Mouse (Mus musculus): ENCODE results near the gene Rbfox1.
A peak's percentile ranks its signal among the peaks of the same experiment; 100 is the strongest.

The Rbfox1 gene

DNA sequence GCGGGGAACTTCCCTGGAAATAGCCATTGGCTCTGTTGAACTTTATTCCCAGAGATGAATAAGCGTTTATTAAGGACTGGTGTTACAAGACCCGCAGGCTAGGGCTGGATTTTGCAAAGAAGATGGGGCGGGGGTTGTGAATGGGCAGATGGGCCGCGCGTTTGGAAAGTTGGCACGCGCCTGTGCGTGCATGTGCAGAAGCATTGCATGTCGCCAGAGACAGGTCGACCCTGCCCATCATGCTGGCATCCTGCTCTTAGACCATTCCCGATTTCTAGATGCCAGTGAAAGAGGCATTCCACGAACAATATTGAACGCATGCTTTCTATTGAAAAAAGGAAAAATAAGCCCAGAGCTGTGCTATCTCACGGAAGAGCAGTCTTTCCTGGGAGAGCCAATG is 464.2 kb downstream of the Rbfox1 start:
- peak; percentile 20 for DNase-seq (ENCODE audit: low read depth, low spot score)

DNA sequence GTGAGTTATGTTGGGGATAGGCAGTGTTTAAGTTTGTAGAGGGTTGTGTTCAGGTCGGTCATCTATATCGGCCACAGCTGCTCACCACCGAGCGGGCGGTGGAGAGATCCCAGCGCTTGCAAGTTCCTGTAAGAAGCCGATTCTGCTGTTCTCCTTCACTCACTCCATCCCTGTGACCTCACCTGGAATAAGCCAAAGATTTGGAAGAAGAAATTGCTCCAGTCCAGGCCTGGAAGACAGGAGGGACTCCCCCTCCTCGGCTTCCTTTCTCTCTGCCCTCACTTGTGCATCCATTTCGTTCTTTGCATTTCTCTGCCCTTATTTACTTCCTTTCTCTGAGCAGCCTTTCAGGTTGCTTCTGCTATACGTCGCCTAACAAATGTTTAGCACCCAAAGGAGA is 465.1 kb downstream of the Rbfox1 start:
- DNase-seq (ENCODE audit: low read depth, low spot score) = no peak

DNA sequence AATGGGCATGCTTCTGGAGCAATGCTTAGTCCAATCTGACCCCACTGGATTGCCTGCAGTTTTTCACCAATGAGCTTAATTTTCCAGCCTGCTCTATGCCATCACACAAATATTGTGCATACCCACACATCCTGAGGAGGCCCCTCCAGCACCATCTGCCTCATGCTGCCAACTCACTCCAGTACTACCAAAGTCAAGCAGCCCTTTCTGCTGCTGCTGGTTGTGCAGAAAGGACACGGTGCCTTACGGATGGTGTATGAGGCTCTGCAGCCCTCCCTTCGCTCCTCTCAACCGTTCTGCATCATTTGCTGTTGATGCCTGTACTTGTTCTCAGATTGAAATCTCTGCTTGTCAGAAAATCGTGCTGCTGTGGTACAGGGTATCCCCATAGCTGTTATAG is 468.0 kb downstream of the Rbfox1 start:
- DNase-seq (ENCODE audit: low read depth, low spot score) = no peak

DNA sequence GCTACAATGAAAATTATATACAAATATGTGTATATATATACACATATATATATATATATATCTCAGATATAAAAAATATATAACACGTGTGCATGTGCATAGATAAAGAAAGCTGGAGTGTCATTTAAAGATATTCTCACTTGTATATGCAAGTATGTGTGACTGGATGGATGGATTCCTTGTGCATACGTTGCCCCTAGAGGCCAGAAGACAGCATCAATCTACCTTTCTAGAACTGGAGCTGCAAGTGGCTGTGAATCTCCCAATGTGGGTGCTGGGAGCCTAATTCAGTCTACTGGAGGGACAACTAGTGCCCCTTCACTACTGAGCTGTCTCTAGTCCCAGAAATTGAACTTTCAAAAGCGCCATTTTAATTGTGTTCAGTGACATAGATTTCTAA is 471.8 kb downstream of the Rbfox1 start:
- DNase-seq (ENCODE audit: low read depth, low spot score) = no peak

DNA sequence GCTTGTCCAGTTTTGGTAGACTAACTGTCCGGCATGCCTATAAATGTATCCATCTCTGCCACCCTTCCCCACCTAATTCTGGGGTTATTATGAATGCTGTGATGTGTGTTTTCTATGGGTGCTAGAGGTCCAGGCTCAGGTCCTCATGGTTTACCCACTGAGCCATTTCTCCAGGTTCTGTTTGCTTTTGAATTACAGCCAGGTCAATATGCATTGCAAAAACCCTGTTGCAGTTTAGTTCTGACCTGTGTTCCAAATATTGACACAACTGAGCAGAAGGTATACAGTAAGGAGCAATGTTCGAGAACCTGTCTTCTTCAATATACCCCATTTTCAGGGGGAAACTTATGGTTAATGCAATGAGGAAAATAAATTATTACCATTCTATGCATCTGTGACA is 480.6 kb downstream of the Rbfox1 start:
- no peak for DNase-seq (ENCODE audit: low read depth, low spot score)

DNA sequence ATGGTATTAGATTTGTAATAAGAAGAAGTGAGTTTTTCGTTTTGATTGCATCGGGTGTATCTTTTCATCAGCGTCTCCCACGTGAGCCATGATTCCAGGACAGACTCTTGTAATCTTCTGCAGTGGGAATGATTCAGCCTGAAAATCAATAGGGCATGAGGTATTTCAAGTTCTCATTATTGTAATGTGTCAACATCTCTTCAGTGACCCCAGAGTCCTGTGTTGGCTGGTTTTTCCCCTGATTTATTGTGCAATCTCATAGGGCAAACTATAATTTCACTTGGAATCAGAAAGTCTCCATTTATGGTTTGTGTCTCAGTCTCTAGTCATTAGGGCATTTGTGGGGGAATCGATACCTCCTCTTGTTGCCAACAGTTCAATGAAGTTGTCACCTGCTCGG is 481.5 kb downstream of the Rbfox1 start:
- DNase-seq (ENCODE audit: low read depth, low spot score) = no peak

DNA sequence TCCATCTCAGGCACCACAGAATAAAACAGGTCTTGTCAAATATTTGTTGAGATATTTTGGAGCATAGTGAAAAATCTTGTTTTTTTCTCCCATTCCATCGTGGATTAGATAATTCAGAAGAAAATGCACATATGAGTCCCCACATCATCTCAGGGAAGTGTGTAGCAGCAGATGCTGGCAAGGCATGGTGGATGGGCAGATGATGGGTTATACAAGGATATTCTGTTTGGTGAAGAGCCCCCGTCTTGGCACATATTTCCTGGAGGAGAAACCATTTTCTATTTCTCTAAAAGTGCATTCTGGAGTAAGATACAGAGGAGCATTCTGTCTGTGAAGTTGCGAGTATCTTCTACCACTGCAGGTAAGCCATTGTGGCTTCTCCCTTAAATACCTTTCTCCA is 495.8 kb downstream of the Rbfox1 start:
- DNase-seq (ENCODE audit: low read depth, low spot score) = no peak

DNA sequence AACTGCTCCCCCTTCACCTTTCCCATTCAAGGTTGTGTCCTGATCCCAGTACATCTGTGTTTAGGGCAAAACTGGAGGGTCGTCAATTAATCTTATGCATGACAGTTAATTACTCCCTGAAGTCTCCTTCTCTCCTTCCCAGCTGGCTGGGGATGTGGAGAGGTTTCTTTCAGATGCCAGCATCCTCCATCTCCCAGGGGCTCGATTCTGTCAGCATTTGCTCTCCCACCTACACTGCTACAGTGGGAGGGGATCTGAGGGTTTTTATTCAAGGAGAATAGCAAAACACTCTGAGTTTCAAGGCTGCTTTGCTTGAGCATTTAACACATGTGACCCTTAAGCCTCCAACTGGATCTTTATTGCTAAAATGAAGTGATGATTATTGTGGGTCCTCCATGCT is 496.4 kb downstream of the Rbfox1 start:
- DNase-seq (ENCODE audit: low read depth, low spot score) = no peak

DNA sequence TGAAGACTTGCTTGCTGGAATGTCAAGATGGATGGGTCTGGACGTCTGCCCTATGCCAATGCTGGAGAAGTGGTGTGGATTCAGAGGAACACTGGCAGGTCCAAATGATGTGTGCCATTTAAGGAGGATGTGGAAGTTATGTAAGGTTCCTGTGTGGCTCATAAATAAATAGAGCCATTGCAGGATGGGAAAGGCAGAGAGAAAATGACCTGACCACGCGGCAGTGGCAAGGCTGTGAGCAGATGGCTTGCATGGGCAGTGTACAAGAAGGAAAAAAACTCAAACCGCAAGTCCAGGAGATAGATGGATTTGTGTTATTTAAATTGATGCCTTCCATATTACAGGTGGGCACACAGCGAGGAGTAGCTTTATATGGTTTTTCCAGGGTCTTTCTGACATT is 497.6 kb downstream of the Rbfox1 start:
- no peak for DNase-seq (ENCODE audit: low read depth, low spot score)

DNA sequence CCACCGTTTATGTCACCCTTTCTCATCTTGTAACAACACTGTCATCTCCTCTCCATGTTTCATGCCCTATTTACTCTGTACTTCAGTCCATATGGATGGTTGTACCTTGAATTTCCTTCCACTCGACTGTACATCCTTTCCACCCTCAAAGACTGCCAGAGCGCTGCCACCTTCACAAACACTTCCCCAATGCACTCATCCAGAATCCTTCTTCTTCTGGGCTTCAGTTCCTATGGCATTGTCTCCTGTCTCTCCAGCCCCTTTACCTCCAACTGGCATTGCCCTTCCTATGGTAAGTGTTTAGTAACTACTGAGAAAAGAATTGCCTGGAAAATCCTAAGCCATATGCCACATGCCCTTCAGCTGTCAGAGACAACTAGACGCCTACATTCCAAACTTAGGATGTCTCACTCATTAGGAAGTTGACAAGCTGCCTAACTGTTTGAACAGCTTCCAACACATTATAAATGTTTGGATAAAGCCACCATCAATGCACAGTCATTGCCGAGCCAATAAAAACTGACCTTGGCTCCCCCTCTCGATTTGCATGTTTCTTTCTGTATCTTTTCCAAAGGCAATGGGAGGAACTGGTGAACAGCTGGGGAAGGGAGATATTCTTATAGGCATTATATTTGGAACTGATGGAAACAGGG is 505.2 kb downstream of the Rbfox1 start:
- no peak for DNase-seq (ENCODE audit: low read depth, low spot score)

DNA sequence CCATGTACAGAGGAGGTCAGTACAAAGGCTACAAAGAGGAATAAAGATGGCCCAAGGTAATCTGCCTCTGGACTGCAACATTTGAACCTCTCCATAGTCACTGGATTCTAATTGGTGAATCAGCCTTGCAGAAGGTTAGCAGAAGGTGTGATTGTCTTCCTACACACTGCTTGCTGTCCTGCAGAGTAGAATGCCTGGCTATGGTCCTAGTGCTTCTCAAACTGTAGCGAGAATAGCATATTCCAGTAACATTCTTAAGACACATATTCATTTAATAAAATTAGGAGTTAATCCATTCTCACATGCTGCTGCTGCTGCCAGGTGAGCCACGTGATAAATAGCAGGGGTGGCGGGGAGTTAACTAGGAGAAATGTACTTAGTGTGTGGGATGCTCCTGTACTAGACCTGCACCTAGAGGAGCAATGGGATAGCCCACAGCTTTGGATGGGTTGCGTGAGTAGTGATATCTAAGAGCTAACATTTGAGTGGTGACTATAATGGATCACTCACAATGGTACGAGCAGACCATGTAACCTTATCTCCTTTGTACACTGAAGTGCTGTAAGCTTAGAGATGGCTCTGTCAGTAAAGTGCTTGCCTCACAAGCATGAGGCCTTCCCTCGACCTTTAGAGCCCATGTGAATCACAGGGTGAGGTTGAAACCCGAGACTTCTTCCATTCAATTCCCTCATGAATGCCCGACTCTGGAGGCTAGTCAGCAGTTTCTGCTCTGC is 511.7 kb downstream of the Rbfox1 start:
- no peak for DNase-seq (ENCODE audit: low read depth, low spot score)

DNA sequence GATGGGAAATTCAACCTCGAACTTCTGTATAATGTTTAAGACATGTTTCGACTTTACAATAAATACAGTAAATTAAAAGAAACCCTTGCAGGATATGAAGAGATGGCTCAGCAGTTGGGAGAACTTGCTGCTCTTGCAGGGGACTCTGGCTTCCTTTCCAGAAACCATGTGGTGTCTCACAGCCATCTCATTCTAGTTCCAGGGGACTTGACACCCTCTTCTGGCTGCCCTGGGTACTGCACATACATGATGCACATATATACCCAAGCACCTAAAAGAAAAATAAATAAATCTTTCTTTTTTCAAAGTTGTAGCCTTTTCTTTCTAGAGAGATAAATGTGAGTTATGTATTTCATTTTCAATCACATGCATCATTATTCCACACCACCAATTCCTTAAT is 512.5 kb downstream of the Rbfox1 start:
- DNase-seq (ENCODE audit: low read depth, low spot score) = no peak

DNA sequence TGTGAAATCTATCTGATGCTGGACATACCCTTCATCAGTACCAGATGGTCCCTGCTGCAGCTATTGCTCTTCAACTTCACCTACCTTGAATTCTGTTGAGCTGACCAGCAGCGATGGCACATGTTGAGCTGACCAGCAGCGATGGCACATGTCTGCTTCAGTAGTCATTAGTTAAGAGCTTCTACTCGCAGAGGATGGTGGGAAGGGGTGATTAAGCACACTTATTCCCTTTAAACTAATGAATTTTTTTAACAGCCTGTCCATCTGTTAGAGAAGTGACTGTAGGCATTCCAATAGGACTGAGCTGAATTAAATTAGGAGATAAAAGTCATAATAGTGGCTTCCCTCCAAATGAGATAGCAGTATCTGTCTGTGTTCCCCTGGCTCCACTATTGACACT is 517.7 kb downstream of the Rbfox1 start:
- no peak for DNase-seq (ENCODE audit: low read depth, low spot score)

DNA sequence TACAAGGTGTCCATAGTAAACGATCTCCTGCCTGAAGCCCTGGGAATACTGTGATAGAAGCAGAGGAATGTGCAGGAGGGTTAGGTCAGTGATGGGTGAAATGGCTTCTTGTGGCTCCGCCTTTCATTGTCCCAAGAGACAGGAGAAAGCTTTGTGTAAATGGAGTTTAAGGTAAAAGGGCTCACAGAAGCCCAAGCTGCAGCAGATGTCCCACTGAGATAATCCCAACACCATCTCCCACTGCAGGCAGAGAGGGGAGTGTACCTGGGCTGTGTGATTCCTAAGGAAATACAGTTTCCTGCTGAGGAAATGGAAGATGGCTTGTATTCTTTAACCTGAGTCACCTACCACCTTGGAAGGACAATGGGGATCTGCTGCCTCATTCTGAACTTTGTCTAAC is 529.7 kb downstream of the Rbfox1 start:
- no peak for DNase-seq (ENCODE audit: low read depth, low spot score)

DNA sequence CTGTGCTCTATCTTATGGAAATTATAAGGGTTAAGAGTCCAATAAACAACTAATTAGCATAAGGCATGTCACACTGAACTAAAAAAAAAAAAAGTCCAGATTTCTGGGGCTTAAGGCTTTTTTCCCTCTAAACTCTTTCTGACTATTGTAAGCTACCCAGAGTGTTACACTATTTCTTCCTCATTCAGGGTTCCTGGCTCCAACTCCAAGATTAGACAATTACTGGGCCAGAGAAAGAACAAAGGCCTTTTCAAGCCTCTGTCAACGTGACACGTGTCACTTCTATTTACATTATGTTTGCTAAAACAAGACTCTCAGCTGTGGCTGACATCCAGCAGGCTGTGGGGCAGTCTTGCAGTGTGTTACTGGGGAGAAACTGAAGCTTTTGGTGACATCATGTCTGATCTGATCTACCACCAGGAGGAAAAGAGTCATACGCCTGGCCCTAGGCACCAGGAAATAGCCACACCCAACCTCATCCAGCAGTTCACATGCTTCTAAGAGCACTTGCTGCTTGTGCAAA is 536.5 kb downstream of the Rbfox1 start:
- DNase-seq (ENCODE audit: low read depth, low spot score) = no peak

DNA sequence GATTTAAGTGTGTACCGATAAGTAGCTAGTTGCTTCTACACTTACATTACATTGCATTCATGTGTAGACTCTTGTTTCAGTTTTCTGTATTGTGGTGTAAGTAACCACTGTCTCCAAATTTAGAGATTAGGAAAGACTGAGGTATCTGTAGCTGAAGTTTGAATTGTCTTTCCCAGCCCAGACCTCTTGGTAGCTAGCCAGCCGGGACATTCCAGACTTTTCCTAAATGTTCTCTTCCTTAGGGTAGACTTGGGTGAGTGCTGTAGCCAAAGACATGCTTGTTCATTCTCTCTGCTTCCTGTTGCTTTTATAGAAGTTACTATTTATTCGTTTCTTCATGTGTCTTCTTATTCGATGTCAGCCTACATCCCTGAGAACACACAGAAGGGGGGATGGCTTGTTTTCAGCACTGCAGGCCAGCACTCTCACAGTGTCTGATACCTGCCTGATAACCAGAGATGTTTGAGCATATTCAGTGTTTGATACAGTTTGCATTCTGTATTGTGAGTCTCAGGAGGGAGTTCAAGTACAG is 538.8 kb downstream of the Rbfox1 start:
- DNase-seq (ENCODE audit: low read depth, low spot score) = no peak

DNA sequence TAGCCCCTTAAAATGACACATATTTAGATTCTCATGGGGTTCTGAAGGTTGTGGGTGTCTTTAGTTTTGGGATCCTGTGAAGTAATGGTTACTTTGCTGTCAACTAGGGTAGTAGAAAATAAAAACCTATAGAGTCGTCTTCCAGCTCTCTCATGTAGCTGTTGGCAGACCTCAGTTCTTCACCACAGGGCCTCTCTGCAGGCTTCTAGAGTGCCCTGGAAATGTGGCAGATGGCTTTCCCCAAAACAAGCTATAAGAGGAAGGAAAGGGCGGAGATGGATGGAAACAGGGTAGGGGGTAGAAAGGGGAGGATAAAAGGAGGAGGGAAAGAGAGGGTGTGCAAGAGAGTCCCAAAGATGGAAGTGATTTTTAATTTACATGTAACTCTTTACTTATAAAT is 539.6 kb downstream of the Rbfox1 start:
- no peak for DNase-seq (ENCODE audit: low read depth, low spot score)

DNA sequence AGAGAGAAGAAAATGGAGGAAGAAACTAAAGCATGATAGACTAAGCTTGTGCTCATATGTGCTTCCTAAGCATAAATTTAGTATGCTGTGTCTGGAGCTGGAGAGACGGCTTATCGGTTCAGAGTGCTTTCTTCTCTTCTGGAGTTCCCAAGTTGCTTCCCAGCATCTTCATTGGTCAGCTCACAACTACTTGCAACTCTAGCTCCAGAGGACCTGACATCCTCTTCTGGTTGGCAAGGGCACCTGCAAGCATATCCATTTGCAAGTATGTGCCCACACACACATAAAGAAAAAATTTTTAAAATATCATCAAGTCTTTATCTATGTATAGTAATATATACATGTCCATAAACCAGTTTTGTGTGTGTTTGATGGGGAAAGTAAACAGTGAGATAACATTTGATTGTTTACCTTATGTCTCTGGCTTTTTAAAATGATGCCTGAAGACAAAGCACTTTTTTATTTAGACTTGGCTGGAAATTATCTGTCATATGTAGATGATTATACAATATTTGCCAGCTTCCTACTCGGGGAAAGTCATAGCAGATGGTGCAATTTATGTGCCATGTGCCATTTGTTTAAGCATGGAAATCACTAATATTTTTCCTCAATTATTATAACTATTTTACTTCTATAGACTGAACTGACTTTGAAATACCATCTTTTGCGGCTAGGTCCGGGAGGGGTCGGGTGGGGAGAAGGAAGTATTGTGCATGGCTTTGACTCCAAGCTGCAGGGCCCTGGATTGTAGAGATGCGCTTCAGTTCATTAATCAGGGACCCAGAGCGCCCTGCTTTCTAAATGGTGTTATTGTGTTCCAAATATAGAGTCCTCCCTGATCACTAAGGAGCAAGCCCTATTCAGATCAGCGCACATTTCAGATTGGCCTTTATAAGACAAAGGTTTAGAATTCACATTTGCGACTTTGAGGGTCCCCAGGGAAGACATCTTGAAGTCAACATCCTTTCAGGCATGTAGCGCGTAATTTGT is 542.4 kb downstream of the Rbfox1 start:
- DNase-seq (ENCODE audit: low read depth, low spot score) = no peak

DNA sequence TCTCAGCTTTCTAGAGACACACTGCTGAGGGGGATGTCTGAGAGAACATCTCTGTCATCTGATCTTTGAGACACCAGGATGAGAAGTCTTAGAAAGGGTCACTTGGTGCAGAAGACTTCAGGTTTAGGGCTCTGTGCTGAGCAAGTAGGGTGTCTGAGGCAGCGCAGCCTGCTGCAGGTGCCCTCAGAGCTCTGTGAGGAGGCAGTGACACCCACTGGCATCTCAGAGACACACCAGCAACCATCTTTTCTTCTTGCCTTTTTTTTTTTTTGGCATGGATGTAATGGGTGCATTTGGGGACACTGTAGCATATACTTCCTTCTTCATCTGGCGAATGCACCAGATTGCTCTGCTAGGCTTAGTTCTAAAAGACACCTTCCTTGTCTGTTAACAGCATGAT is 545.8 kb downstream of the Rbfox1 start:
- no peak for DNase-seq (ENCODE audit: low read depth, low spot score)

DNA sequence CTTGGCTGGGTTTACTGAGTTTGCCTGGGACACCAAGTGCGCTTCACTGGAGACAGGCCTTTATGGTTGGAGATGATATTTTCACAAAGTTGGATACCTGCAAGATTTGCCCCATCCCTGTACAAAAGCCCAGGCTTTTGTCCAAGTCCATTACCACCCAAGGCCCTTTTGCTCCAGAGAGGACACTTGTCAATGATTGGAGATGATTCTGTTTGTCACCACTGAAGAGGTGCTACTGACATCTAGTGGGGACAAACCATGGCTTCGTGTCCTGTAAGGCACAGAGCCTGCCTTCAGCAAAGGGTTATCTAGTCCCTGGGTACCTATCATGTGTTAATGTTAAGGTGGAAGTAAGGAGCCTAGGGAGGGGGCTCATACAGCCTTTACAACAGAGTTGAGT is 551.3 kb downstream of the Rbfox1 start:
- DNase-seq (ENCODE audit: low read depth, low spot score) = no peak

DNA sequence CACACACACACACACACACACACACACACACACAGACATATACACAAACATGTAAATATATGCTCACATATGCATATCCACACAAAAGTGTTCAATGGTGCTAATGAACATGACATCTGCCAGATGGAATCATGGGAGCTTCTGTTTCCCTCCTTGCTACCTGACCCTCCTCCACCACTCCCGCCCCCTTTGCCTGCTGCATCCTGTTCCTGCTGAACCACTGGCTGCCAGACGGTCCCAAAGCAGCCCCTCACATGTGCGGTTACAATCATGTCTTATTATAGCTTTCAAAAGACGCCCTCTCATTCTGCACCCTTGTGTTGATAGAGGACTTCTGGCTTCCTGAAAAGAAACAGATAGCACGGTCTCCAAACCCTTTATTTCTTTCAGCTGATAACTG is 563.1 kb downstream of the Rbfox1 start:
- DNase-seq (ENCODE audit: low read depth, low spot score) = no peak

DNA sequence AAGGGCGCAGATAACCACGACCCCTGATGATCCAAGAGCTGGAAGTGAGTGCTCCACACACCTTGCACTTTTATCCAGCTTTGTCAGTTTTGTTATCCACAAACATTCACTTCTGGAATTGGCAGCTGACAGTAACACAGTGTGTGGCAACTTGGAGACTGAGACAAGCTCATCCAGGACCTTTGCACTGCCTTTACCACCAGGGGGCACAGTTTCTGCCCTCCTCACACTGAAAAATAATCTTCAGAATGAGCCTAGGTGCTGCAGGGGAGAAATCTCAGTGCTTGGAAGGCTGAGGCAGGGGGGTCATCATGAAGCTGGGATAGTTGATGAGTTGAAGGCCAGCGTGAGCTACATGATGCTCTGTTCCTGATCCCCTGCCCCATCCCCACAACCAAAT is 570.2 kb downstream of the Rbfox1 start:
- DNase-seq (ENCODE audit: low read depth, low spot score) = no peak
